Mouse (Mus musculus) lung, adult 2 months (tissue): ENCODE results near the gene Gpx4.

ENCODE experiments used
- CTCF ChIP-seq: fragments of 200-500 bp; IDR thresholded peaks from 2 replicates; pipeline ENCODE4 v1.5.1; 2011; ENCODE audit warnings: mild to moderate bottlenecking, low read length, control low read depth; ENCODE audit not compliant: insufficient read depth
- POLR2A ChIP-seq: fragments of 200-500 bp; IDR thresholded peaks from 2 replicates; pipeline ENCODE4 v1.6.1; 2011; ENCODE audit warnings: low read depth, mild to moderate bottlenecking, control low read depth, low read length, borderline replicate concordance; ENCODE audit errors: extremely low read depth

DNA sequence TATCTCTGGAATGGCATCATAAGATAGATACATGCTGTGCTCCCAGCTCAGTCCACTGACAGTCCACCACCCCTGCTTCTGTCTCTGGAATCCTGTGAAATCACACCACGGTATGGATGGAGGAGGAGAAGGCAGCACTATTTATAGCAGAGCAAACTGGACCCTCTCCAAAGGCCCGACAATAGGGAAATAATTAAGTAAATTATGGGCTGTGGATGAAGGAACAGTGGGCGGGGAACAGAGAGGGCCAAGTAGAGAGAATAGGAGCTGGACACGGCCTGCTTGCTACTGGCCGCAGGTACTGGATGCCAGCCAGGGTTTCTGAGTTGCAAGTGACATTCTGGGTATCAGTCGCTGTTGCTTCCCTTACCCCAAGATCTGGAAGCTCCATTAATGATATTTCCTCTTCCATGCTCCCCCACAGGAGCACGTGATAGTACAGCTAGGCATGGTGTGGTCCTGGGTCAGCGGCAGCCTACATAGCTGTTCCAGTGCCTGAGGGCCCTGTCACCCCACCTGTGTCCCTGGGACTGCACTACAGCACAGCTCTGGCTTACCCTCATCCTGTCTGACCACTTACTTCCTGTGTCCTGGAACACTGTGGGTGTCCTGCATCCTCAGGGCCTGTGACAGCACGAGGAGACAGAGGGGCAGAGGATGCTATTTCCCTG lies 38.0 kb downstream of the Gpx4 start:
- no peak for TF ChIP-seq CTCF
- no peak for TF ChIP-seq POLR2A
